Mouse (Mus musculus): Measurements from ENCODE around the gene Ocrl. TPM values are rescaled to one million over a fixed set of nuclear protein-coding genes. Genes with fewer than 3 reads are reported as not detected.

Ocrl gene
- 5.9 and 6.4 TPM in 2 replicates for polyA plus RNA-seq (2012; rRNA removed)

- DNase-seq (ENCODE audit: low read depth, low spot score): no peak
- 12% methylated on average over 34 of the region's 35 CpGs for WGBS
These were observed at the start of gene Ocrl for GRCm38 (mm10) chrX:47912306-47912792. Ocrl (plus strand) TSS chrX:47912387.

- no peak for DNase-seq (ENCODE audit: low read depth, low spot score)
- 23% methylated on average over 2 of the region's 2 CpGs for WGBS
These were observed 32.1 kb upstream of the Ocrl start for GRCm38 (mm10) chrX:47880052-47880451.

GRCm38 (mm10) chrX:47882813-47883212 lies 29.4 kb upstream of the Ocrl start:
- 55% methylated on average over 6 of the region's 6 CpGs for WGBS
- DNase-seq (ENCODE audit: low read depth, low spot score): no peak

- no peak for DNase-seq (ENCODE audit: low read depth, low spot score)
- WGBS: 47% methylated on average over 2 of the region's 2 CpGs
These were observed 24.8 kb upstream of the Ocrl start for GRCm38 (mm10) chrX:47887401-47887800.

GRCm38 (mm10) chrX:47891243-47891906 lies 20.8 kb upstream of the Ocrl start:
- WGBS: 20% methylated on average over 11 of the region's 12 CpGs
- DNase-seq (ENCODE audit: low read depth, low spot score): no peak

GRCm38 (mm10) chrX:47891907-47892430 lies 20.2 kb upstream of the Ocrl start:
- 13% methylated on average over 31 of the region's 36 CpGs for WGBS
- DNase-seq (ENCODE audit: low read depth, low spot score): no peak

GRCm38 (mm10) chrX:47892431-47893024 lies 19.7 kb upstream of the Ocrl start, which contains the start of gene Smarca1:
Smarca1 (minus strand) TSS chrX:47892974.
- WGBS: 26% methylated on average over 16 of the region's 17 CpGs

GRCm38 (mm10) chrX:47912904-47913542 lies 836 bp downstream of the Ocrl start:
- 8% methylated on average over 8 of the region's 8 CpGs for WGBS
- no peak for DNase-seq (ENCODE audit: low read depth, low spot score)

More at GRCm38 (mm10) chrX:47892431-47893024, 19.7 kb upstream of the Ocrl start, which contains the start of gene Smarca1:
- DNase-seq (ENCODE audit: low read depth, low spot score): no peak

- WGBS: 81% methylated on average over 7 of the region's 7 CpGs
- DNase-seq (ENCODE audit: low read depth, low spot score): no peak
These were observed 1.4 kb downstream of the Ocrl start for GRCm38 (mm10) chrX:47913543-47913938.

- DNase-seq (ENCODE audit: low read depth, low spot score): no peak
- WGBS: 53% methylated on average over 1 of the region's 1 CpGs
These were observed 4.6 kb downstream of the Ocrl start for GRCm38 (mm10) chrX:47916831-47917230.

- DNase-seq (ENCODE audit: low read depth, low spot score): no peak
- WGBS: 86% methylated on average over 5 of the region's 5 CpGs
These were observed 8.4 kb downstream of the Ocrl start for GRCm38 (mm10) chrX:47920541-47920940.

GRCm38 (mm10) chrX:47927981-47928380 lies 15.8 kb downstream of the Ocrl start:
- no peak for DNase-seq (ENCODE audit: low read depth, low spot score)
- 40% methylated on average over 3 of the region's 3 CpGs for WGBS

GRCm38 (mm10) chrX:47930449-47930848 lies 18.3 kb downstream of the Ocrl start:
- no peak for DNase-seq (ENCODE audit: low read depth, low spot score)
- 66% methylated on average over 3 of the region's 3 CpGs for WGBS

GRCm38 (mm10) chrX:47934352-47934751 lies 22.2 kb downstream of the Ocrl start:
- 91% methylated on average over 11 of the region's 11 CpGs for WGBS
- DNase-seq (ENCODE audit: low read depth, low spot score): no peak

- 56% methylated on average over 5 of the region's 5 CpGs for WGBS
- DNase-seq (ENCODE audit: low read depth, low spot score): no peak
These were observed 24.7 kb downstream of the Ocrl start for GRCm38 (mm10) chrX:47936885-47937284.

- WGBS: 43% methylated on average over 2 of the region's 2 CpGs
These were observed 25.6 kb downstream of the Ocrl start for GRCm38 (mm10) chrX:47937740-47938139.

GRCm38 (mm10) chrX:47949729-47950128 lies 37.5 kb downstream of the Ocrl start:
- WGBS: 53% methylated on average over 3 of the region's 3 CpGs
- no peak for DNase-seq (ENCODE audit: low read depth, low spot score)

More at GRCm38 (mm10) chrX:47937740-47938139, 25.6 kb downstream of the Ocrl start:
- DNase-seq (ENCODE audit: low read depth, low spot score): no peak

- DNase-seq (ENCODE audit: low read depth, low spot score): no peak
- 92% methylated on average over 3 of the region's 3 CpGs for WGBS
These were observed 50.4 kb downstream of the Ocrl start for GRCm38 (mm10) chrX:47962579-47962978.

- DNase-seq (ENCODE audit: low read depth, low spot score): no peak
- WGBS: 69% methylated on average over 4 of the region's 4 CpGs
These were observed 58.2 kb downstream of the Ocrl start for GRCm38 (mm10) chrX:47970371-47970770.

- WGBS: 55% methylated on average over 3 of the region's 3 CpGs
- no peak for DNase-seq (ENCODE audit: low read depth, low spot score)
These were observed 58.7 kb downstream of the Ocrl start for GRCm38 (mm10) chrX:47970864-47971263.

All from large intestine, adult 2 months (tissue).